Mouse (Mus musculus): ENCODE measurements at regions not wholly inside any gene's neighbourhood (a gene's known extent, or its start where the extent isn't known, plus 50 kb on each side); places are given as distances from the start of the nearest gene placed in this dataset.
"Not testable (repeated sequence)": the region's sequence is repeated elsewhere in the genome, so short reads cannot be mapped to it uniquely, and the experiment has no call there.

- ATAC-seq (ENCODE audit: low FRiP score) (no peak), DNase-seq (ENCODE audit: low spot score) (no peak)
- H3K27ac ChIP-seq: no peak overlapping the region
- no peaks in the 10 kb centered on the region for H3K4me1 ChIP-seq (replicated peaks; ENCODE audit: control insufficient read depth, insufficient read depth, low read length)
- WGBS: 78% methylated on average over 3 of the region's 3 CpGs
- no peak overlapping the region for H3K4me3 ChIP-seq (replicated peaks; ENCODE audit: low read length)
- 0 out of 2 replicates have a peak, but pooled peaks cover 5% of the 10 kb centered on the region for H3K9me3 ChIP-seq (ENCODE audit: control insufficient read depth, low read length)
- no peak overlapping the region for H3K4me2 ChIP-seq (replicated peaks)
- H3K27me3 ChIP-seq (ENCODE audit: control insufficient read depth, insufficient read depth, low read length): no peaks in the 10 kb centered on the region
- H3K9ac ChIP-seq: no peak overlapping the region
- H3K36me3 ChIP-seq (replicated peaks; ENCODE audit: control insufficient read depth, insufficient read depth): no peaks in the 10 kb centered on the region
Measured at GRCm38 (mm10) chr8:100393327-100393726, 977.1 kb upstream of the Cdh8 start.

- H3K4me3 ChIP-seq (replicated peaks; ENCODE audit: low read length): no peak overlapping the region
- ATAC-seq (ENCODE audit: low FRiP score): no peak
Measured at GRCm38 (mm10) chr8:100367663-100368062, 951.4 kb upstream of the Cdh8 start.

GRCm38 (mm10) chr8:100362772-100363171 is 946.5 kb upstream of the Cdh8 start:
- 16% methylated on average over 2 of the region's 2 CpGs for WGBS
- Histone ChIP-seq H3K4me1 (replicated peaks; ENCODE audit: control insufficient read depth, insufficient read depth, low read length) (no peaks in the 10 kb centered on the region), H3K4me3 (replicated peaks; ENCODE audit: low read length) (no peak overlapping the region), H3K9ac (no peak overlapping the region), H3K36me3 (replicated peaks; ENCODE audit: control insufficient read depth, insufficient read depth) (no peaks in the 10 kb centered on the region), H3K27me3 (ENCODE audit: control insufficient read depth, insufficient read depth, low read length) (no peaks in the 10 kb centered on the region), H3K4me2 (replicated peaks) (no peak overlapping the region), H3K27ac (no peak overlapping the region), H3K9me3 (ENCODE audit: control insufficient read depth, low read length) (no peaks in the 10 kb centered on the region)
- ATAC-seq (ENCODE audit: low FRiP score) (no peak), DNase-seq (ENCODE audit: low spot score) (no peak)

More at GRCm38 (mm10) chr8:100367663-100368062, 951.4 kb upstream of the Cdh8 start:
- H3K27ac ChIP-seq: no peak overlapping the region
- no peak for DNase-seq (ENCODE audit: low spot score)
- H3K9ac ChIP-seq: no peak overlapping the region
- H3K9me3 ChIP-seq (ENCODE audit: control insufficient read depth, low read length): no peaks in the 10 kb centered on the region
- H3K4me2 ChIP-seq (replicated peaks): no peak overlapping the region
- no peaks in the 10 kb centered on the region for H3K4me1 ChIP-seq (replicated peaks; ENCODE audit: control insufficient read depth, insufficient read depth, low read length)
- no peaks in the 10 kb centered on the region for H3K36me3 ChIP-seq (replicated peaks; ENCODE audit: control insufficient read depth, insufficient read depth)
- H3K27me3 ChIP-seq (ENCODE audit: control insufficient read depth, insufficient read depth, low read length): no peaks in the 10 kb centered on the region

GRCm38 (mm10) chr8:100360541-100360940 is 944.3 kb upstream of the Cdh8 start:
- WGBS: 90% methylated on average over 15 of the region's 15 CpGs
- ATAC-seq (ENCODE audit: low FRiP score): not testable (repeated sequence)

GRCm38 (mm10) chr8:100334528-100334927 is 918.3 kb upstream of the Cdh8 start:
- 52% methylated on average over 2 of the region's 2 CpGs for WGBS
- H3K9me3 ChIP-seq (ENCODE audit: control insufficient read depth, low read length): no peaks in the 10 kb centered on the region
- H3K9ac ChIP-seq: no peak overlapping the region
- no peak overlapping the region for H3K4me2 ChIP-seq (replicated peaks)
- H3K36me3 ChIP-seq (replicated peaks; ENCODE audit: control insufficient read depth, insufficient read depth): no peaks in the 10 kb centered on the region
- no peaks in the 10 kb centered on the region for H3K27me3 ChIP-seq (ENCODE audit: control insufficient read depth, insufficient read depth, low read length)
- no peak overlapping the region for H3K27ac ChIP-seq
- ATAC-seq (ENCODE audit: low FRiP score) (no peak), DNase-seq (ENCODE audit: low spot score) (peak; percentile 82)
- H3K4me3 ChIP-seq (replicated peaks; ENCODE audit: low read length): no peak overlapping the region
- H3K4me1 ChIP-seq (replicated peaks; ENCODE audit: control insufficient read depth, insufficient read depth, low read length): no peaks in the 10 kb centered on the region

More at GRCm38 (mm10) chr8:100360541-100360940, 944.3 kb upstream of the Cdh8 start:
- not testable (repeated sequence) for H3K4me2 ChIP-seq (replicated peaks); H3K27ac ChIP-seq; H3K9ac ChIP-seq; H3K27me3 ChIP-seq (ENCODE audit: control insufficient read depth, insufficient read depth, low read length); H3K9me3 ChIP-seq (ENCODE audit: control insufficient read depth, low read length); H3K4me3 ChIP-seq (replicated peaks; ENCODE audit: low read length); H3K4me1 ChIP-seq (replicated peaks; ENCODE audit: control insufficient read depth, insufficient read depth, low read length); H3K36me3 ChIP-seq (replicated peaks; ENCODE audit: control insufficient read depth, insufficient read depth); DNase-seq (ENCODE audit: low spot score)

- 57% methylated on average over 4 of the region's 4 CpGs for WGBS
- Histone ChIP-seq H3K36me3 (replicated peaks; ENCODE audit: control insufficient read depth, insufficient read depth) (no peaks in the 10 kb centered on the region), H3K9me3 (ENCODE audit: control insufficient read depth, low read length) (no peaks in the 10 kb centered on the region), H3K27me3 (ENCODE audit: control insufficient read depth, insufficient read depth, low read length) (no peaks in the 10 kb centered on the region), H3K4me1 (replicated peaks; ENCODE audit: control insufficient read depth, insufficient read depth, low read length) (no peaks in the 10 kb centered on the region), H3K9ac (no peak overlapping the region), H3K27ac (no peak overlapping the region), H3K4me2 (replicated peaks) (no peak overlapping the region), H3K4me3 (replicated peaks; ENCODE audit: low read length) (no peak overlapping the region)
- ATAC-seq (ENCODE audit: low FRiP score) (no peak), DNase-seq (ENCODE audit: low spot score) (no peak)
Measured at GRCm38 (mm10) chr8:100325616-100326015, 909.3 kb upstream of the Cdh8 start.

- Histone ChIP-seq H3K4me2 (replicated peaks) (no peak overlapping the region), H3K27me3 (ENCODE audit: control insufficient read depth, insufficient read depth, low read length) (no peaks in the 10 kb centered on the region), H3K27ac (no peak overlapping the region), H3K4me3 (replicated peaks; ENCODE audit: low read length) (no peak overlapping the region), H3K4me1 (replicated peaks; ENCODE audit: control insufficient read depth, insufficient read depth, low read length) (no peaks in the 10 kb centered on the region), H3K9me3 (ENCODE audit: control insufficient read depth, low read length) (no peaks in the 10 kb centered on the region), H3K9ac (no peak overlapping the region), H3K36me3 (replicated peaks; ENCODE audit: control insufficient read depth, insufficient read depth) (no peaks in the 10 kb centered on the region)
- DNase-seq (ENCODE audit: low spot score) (no peak), ATAC-seq (ENCODE audit: low FRiP score) (no peak)
- WGBS: 70% methylated on average over 1 of the region's 1 CpGs
Measured at GRCm38 (mm10) chr8:100323471-100323870, 907.2 kb upstream of the Cdh8 start.

- 90% methylated on average over 3 of the region's 3 CpGs for WGBS
- Histone ChIP-seq H3K36me3 (replicated peaks; ENCODE audit: control insufficient read depth, insufficient read depth) (no peaks in the 10 kb centered on the region), H3K9me3 (ENCODE audit: control insufficient read depth, low read length) (no peaks in the 10 kb centered on the region), H3K4me1 (replicated peaks; ENCODE audit: control insufficient read depth, insufficient read depth, low read length) (no peaks in the 10 kb centered on the region), H3K27me3 (ENCODE audit: control insufficient read depth, insufficient read depth, low read length) (no peaks in the 10 kb centered on the region), H3K4me2 (replicated peaks) (no peak overlapping the region), H3K27ac (no peak overlapping the region), H3K9ac (no peak overlapping the region), H3K4me3 (replicated peaks; ENCODE audit: low read length) (no peak overlapping the region)
- DNase-seq (ENCODE audit: low spot score) (no peak), ATAC-seq (ENCODE audit: low FRiP score) (no peak)
Measured at GRCm38 (mm10) chr8:100298191-100298590, 881.9 kb upstream of the Cdh8 start.

- no peak overlapping the region for H3K9ac ChIP-seq
- H3K9me3 ChIP-seq (ENCODE audit: control insufficient read depth, low read length): no peaks in the 10 kb centered on the region
- no peak for DNase-seq (ENCODE audit: low spot score)
- H3K27me3 ChIP-seq (ENCODE audit: control insufficient read depth, insufficient read depth, low read length): no peaks in the 10 kb centered on the region
- no peak overlapping the region for H3K4me3 ChIP-seq (replicated peaks; ENCODE audit: low read length)
- WGBS: 84% methylated on average over 1 of the region's 1 CpGs
- no peaks in the 10 kb centered on the region for H3K36me3 ChIP-seq (replicated peaks; ENCODE audit: control insufficient read depth, insufficient read depth)
- H3K27ac ChIP-seq: no peak overlapping the region
- ATAC-seq (ENCODE audit: low FRiP score): no peak
- no peaks in the 10 kb centered on the region for H3K4me1 ChIP-seq (replicated peaks; ENCODE audit: control insufficient read depth, insufficient read depth, low read length)
- H3K4me2 ChIP-seq (replicated peaks): no peak overlapping the region
Measured at GRCm38 (mm10) chr8:100292588-100292987, 876.3 kb upstream of the Cdh8 start.

- no peak overlapping the region for H3K4me3 ChIP-seq (replicated peaks; ENCODE audit: low read length)
- H3K9me3 ChIP-seq (ENCODE audit: control insufficient read depth, low read length): no peaks in the 10 kb centered on the region
- H3K36me3 ChIP-seq (replicated peaks; ENCODE audit: control insufficient read depth, insufficient read depth): no peaks in the 10 kb centered on the region
- H3K27me3 ChIP-seq (ENCODE audit: control insufficient read depth, insufficient read depth, low read length): no peaks in the 10 kb centered on the region
- DNase-seq (ENCODE audit: low spot score): no peak
- H3K4me2 ChIP-seq (replicated peaks): no peak overlapping the region
- H3K27ac ChIP-seq: no peak overlapping the region
- no peaks in the 10 kb centered on the region for H3K4me1 ChIP-seq (replicated peaks; ENCODE audit: control insufficient read depth, insufficient read depth, low read length)
- no peak for ATAC-seq (ENCODE audit: low FRiP score)
- H3K9ac ChIP-seq: no peak overlapping the region
- 43% methylated on average over 1 of the region's 1 CpGs for WGBS
Measured at GRCm38 (mm10) chr8:100291981-100292380, 875.7 kb upstream of the Cdh8 start.

All from hindbrain, embryonic 14.5 days (tissue).